Mouse (Mus musculus): ENCODE data around the gene Tbc1d20. TPM values are rescaled to one million over a fixed set of nuclear protein-coding genes. Genes with fewer than 3 reads are reported as not detected.
"Not testable (repeated sequence)": the region's sequence is repeated elsewhere in the genome, so short reads cannot be mapped to it uniquely, and the experiment has no call there.

Tbc1d20 gene
- 32.2 and 34.3 TPM in 2 replicates for polyA plus RNA-seq (2015; fragmentation: Nextera tagmentation; extraction: Ambion mirVana)

GRCm38 (mm10) chr2:152293727-152294475 is at the start of gene Tbc1d20:
Gene Tbc1d20, plus strand, starts transcription at chr2:152293828.
- under 1% methylated on average over 62 of the region's 70 CpGs for WGBS

GRCm38 (mm10) chr2:152247213-152247612 is 46.4 kb upstream of the Tbc1d20 start:
- H3K4me3 ChIP-seq = no peak overlapping the region
- H3K36me3 ChIP-seq = peaks cover 16% of the 10 kb centered on the region
- no peak for ATAC-seq (ENCODE audit: low FRiP score)
- no peaks in the 10 kb centered on the region for H3K9me3 ChIP-seq
- no peak overlapping the region for H3K4me2 ChIP-seq
- no peaks in the 10 kb centered on the region for H3K4me1 ChIP-seq (replicated peaks)
- WGBS = 88% methylated on average over 1 of the region's 1 CpGs
- no peaks in the 10 kb centered on the region for H3K27me3 ChIP-seq
- no peak overlapping the region for H3K9ac ChIP-seq
- no peak overlapping the region for H3K27ac ChIP-seq

More at GRCm38 (mm10) chr2:152293727-152294475, at the start of gene Tbc1d20:
- Histone ChIP-seq H3K27me3 (no peaks in the 10 kb centered on the region), H3K36me3 (no peaks in the 10 kb centered on the region), H3K4me2 (peak within 1 kb of the TSS; percentile 83), H3K9ac (peak within 1 kb of the TSS; percentile 94), H3K27ac (peak within 1 kb of the TSS; percentile 90), H3K4me1 (replicated peaks) (peaks cover 39% of the 10 kb centered on the region), H3K9me3 (no peaks in the 10 kb centered on the region), H3K4me3 (peak within 1 kb of the TSS; percentile 90)
- ATAC-seq (ENCODE audit: low FRiP score) = peak; percentile 98

GRCm38 (mm10) chr2:152250511-152250910 is 43.1 kb upstream of the Tbc1d20 start:
- ATAC-seq (ENCODE audit: low FRiP score) = no peak

GRCm38 (mm10) chr2:152259739-152260138 is 33.9 kb upstream of the Tbc1d20 start:
- ATAC-seq (ENCODE audit: low FRiP score) = no peak
- H3K9ac ChIP-seq = no peak overlapping the region
- no peaks in the 10 kb centered on the region for H3K4me1 ChIP-seq (replicated peaks)
- WGBS = 95% methylated on average over 1 of the region's 1 CpGs
- no peaks in the 10 kb centered on the region for H3K9me3 ChIP-seq
- H3K36me3 ChIP-seq = peaks cover 76% of the 10 kb centered on the region
- no peaks in the 10 kb centered on the region for H3K27me3 ChIP-seq
- no peak overlapping the region for H3K4me2 ChIP-seq
- H3K4me3 ChIP-seq = no peak overlapping the region
- H3K27ac ChIP-seq = no peak overlapping the region

More at GRCm38 (mm10) chr2:152250511-152250910, 43.1 kb upstream of the Tbc1d20 start:
- no peaks in the 10 kb centered on the region for H3K27me3 ChIP-seq
- no peaks in the 10 kb centered on the region for H3K9me3 ChIP-seq
- H3K9ac ChIP-seq = no peak overlapping the region
- H3K27ac ChIP-seq = no peak overlapping the region
- no peak overlapping the region for H3K4me2 ChIP-seq
- no peaks in the 10 kb centered on the region for H3K4me1 ChIP-seq (replicated peaks)
- WGBS = 83% methylated on average over 4 of the region's 4 CpGs
- peaks cover 36% of the 10 kb centered on the region for H3K36me3 ChIP-seq
- H3K4me3 ChIP-seq = no peak overlapping the region

- Histone ChIP-seq H3K9me3 (no peaks in the 10 kb centered on the region), H3K27ac (no peak overlapping the region), H3K4me2 (no peak overlapping the region), H3K27me3 (no peaks in the 10 kb centered on the region), H3K9ac (no peak overlapping the region), H3K36me3 (peaks cover 75% of the 10 kb centered on the region), H3K4me3 (no peak overlapping the region), H3K4me1 (replicated peaks) (no peaks in the 10 kb centered on the region)
- ATAC-seq (ENCODE audit: low FRiP score) = no peak
- 83% methylated on average over 2 of the region's 2 CpGs for WGBS
Observed at GRCm38 (mm10) chr2:152273639-152274038, 20.0 kb upstream of the Tbc1d20 start.

GRCm38 (mm10) chr2:152281407-152281806 is 12.2 kb upstream of the Tbc1d20 start:
- no peak overlapping the region for H3K4me3 ChIP-seq
- no peak overlapping the region for H3K27ac ChIP-seq
- WGBS = 94% methylated on average over 3 of the region's 3 CpGs
- no peak for ATAC-seq (ENCODE audit: low FRiP score)
- no peaks in the 10 kb centered on the region for H3K4me1 ChIP-seq (replicated peaks)
- H3K9ac ChIP-seq = no peak overlapping the region
- H3K9me3 ChIP-seq = no peaks in the 10 kb centered on the region
- no peaks in the 10 kb centered on the region for H3K27me3 ChIP-seq
- peaks cover 71% of the 10 kb centered on the region for H3K36me3 ChIP-seq
- no peak overlapping the region for H3K4me2 ChIP-seq

GRCm38 (mm10) chr2:152287560-152287959 is 6.1 kb upstream of the Tbc1d20 start:
- ATAC-seq (ENCODE audit: low FRiP score) = no peak
- no peak overlapping the region for H3K4me2 ChIP-seq
- 97% methylated on average over 5 of the region's 5 CpGs for WGBS
- H3K36me3 ChIP-seq = peaks cover 44% of the 10 kb centered on the region
- H3K4me1 ChIP-seq (replicated peaks) = no peaks in the 10 kb centered on the region
- H3K4me3 ChIP-seq = no peak overlapping the region
- no peaks in the 10 kb centered on the region for H3K9me3 ChIP-seq
- no peak overlapping the region for H3K9ac ChIP-seq
- no peak overlapping the region for H3K27ac ChIP-seq
- no peaks in the 10 kb centered on the region for H3K27me3 ChIP-seq

GRCm38 (mm10) chr2:152288046-152288445 is 5.6 kb upstream of the Tbc1d20 start:
- no peak overlapping the region for H3K9ac ChIP-seq
- H3K4me3 ChIP-seq = no peak overlapping the region
- H3K4me2 ChIP-seq = no peak overlapping the region
- H3K27me3 ChIP-seq = no peaks in the 10 kb centered on the region
- no peaks in the 10 kb centered on the region for H3K9me3 ChIP-seq
- H3K27ac ChIP-seq = no peak overlapping the region
- H3K36me3 ChIP-seq = peaks cover 40% of the 10 kb centered on the region
- no peak for ATAC-seq (ENCODE audit: low FRiP score)
- H3K4me1 ChIP-seq (replicated peaks) = peaks cover under 1% of the 10 kb centered on the region
- WGBS = 86% methylated on average over 8 of the region's 8 CpGs

- H3K4me3 ChIP-seq; H3K4me2 ChIP-seq; H3K9me3 ChIP-seq; H3K27ac ChIP-seq; H3K9ac ChIP-seq; H3K4me1 ChIP-seq (replicated peaks); ATAC-seq (ENCODE audit: low FRiP score); H3K27me3 ChIP-seq: not testable (repeated sequence)
- WGBS = 93% methylated on average over 2 of the region's 2 CpGs
- peaks cover 24% of the 10 kb centered on the region for H3K36me3 ChIP-seq
Observed at GRCm38 (mm10) chr2:152289623-152290022, 4.0 kb upstream of the Tbc1d20 start.

- H3K9me3 ChIP-seq = no peaks in the 10 kb centered on the region
- no peak overlapping the region for H3K27ac ChIP-seq
- peaks cover 6% of the 10 kb centered on the region; the same call in 1 of the 2 replicates for H3K36me3 ChIP-seq
- WGBS = 59% methylated on average over 2 of the region's 2 CpGs
- ATAC-seq (ENCODE audit: low FRiP score) = no peak
- no peak overlapping the region for H3K4me3 ChIP-seq
- no peak overlapping the region for H3K9ac ChIP-seq
- H3K4me1 ChIP-seq (replicated peaks) = peaks cover 36% of the 10 kb centered on the region
- no peaks in the 10 kb centered on the region for H3K27me3 ChIP-seq
- H3K4me2 ChIP-seq = no peak overlapping the region
Observed at GRCm38 (mm10) chr2:152292475-152292874, 1.2 kb upstream of the Tbc1d20 start.

GRCm38 (mm10) chr2:152293179-152293726 is 375 bp upstream of the Tbc1d20 start:
- 0 out of 2 replicates have a peak overlapping the region, but pooled peaks have one; percentile 48 for H3K27ac ChIP-seq
- peak; percentile 81 for ATAC-seq (ENCODE audit: low FRiP score)
- peaks cover 1% of the 10 kb centered on the region; the same call in 1 of the 2 replicates for H3K36me3 ChIP-seq
- H3K27me3 ChIP-seq = no peaks in the 10 kb centered on the region
- peak overlapping the region; percentile 83 for H3K4me2 ChIP-seq
- H3K9me3 ChIP-seq = no peaks in the 10 kb centered on the region
- under 1% methylated on average over 15 of the region's 15 CpGs for whole genome bisulfite sequencing
- peak overlapping the region; percentile 90 for H3K4me3 ChIP-seq
- peak overlapping the region; percentile 94 for H3K9ac ChIP-seq
- H3K4me1 ChIP-seq (replicated peaks) = peaks cover 39% of the 10 kb centered on the region

GRCm38 (mm10) chr2:152294541-152294940 is 913 bp downstream of the Tbc1d20 start:
- Histone ChIP-seq H3K36me3 (no peaks in the 10 kb centered on the region), H3K9me3 (no peaks in the 10 kb centered on the region), H3K27ac (no peak overlapping the region), H3K4me2 (peak overlapping the region; percentile 83), H3K9ac (peak overlapping the region; percentile 94), H3K27me3 (no peaks in the 10 kb centered on the region), H3K4me3 (peak overlapping the region; percentile 90), H3K4me1 (replicated peaks) (peaks cover 39% of the 10 kb centered on the region)
- no peak for ATAC-seq (ENCODE audit: low FRiP score)
- 44% methylated on average over 5 of the region's 5 CpGs for WGBS

Measured in hindbrain, embryonic 13.5 days (tissue).